Mouse (Mus musculus): Measurements from ENCODE around the gene Grin3b. TPM values are rescaled to one million over a fixed set of nuclear protein-coding genes. Genes with fewer than 3 reads are reported as not detected.

Gene Grin3b
- polyA plus RNA-seq, 2 experiments = 0.01 to 0.13 TPM

- Histone ChIP-seq H3K9ac (replicated peaks) (no peak overlapping the region), H3K36me3 (replicated peaks; ENCODE audit: control insufficient read depth, insufficient read depth, low read depth) (peaks cover 8% of the 10 kb centered on the region), H3K27ac (no peak overlapping the region; the same call in 1 of the 2 replicates), H3K4me2 (ENCODE audit: low read depth) (no peak overlapping the region), H3K4me1 (replicated peaks; ENCODE audit: control insufficient read depth in 2 of 2, insufficient read depth in 2 of 2, low read length in 1 of 2) (peaks cover 9% of the 10 kb centered on the region in 2 experiments), H3K9me3 (ENCODE audit: control insufficient read depth, low read length) (no peaks in the 10 kb centered on the region; the same call in 1 of the 2 replicates), H3K4me3 (ENCODE audit: insufficient read depth in 1 of 2, low read depth in 2 of 2, low read length in 2 of 2) (no peak overlapping the region), H3K27me3 (ENCODE audit: control insufficient read depth, insufficient read depth, low read length) (peaks cover 6% of the 10 kb centered on the region)
- no peak for DNase-seq (ENCODE audit: low read depth in 3 of 3, low spot score in 3 of 3)
- TF ChIP-seq CTCF (IDR thresholded peaks at IDR 0.05; ENCODE audit: low read depth) (no peak), EP300 (IDR thresholded peaks at IDR 0.05; ENCODE audit: low read depth) (no peak)
- WGBS (ENCODE audit: insufficient replicate concordance) = 57% methylated on average over 16 of the region's 16 CpGs
- ATAC-seq (ENCODE audit: insufficient read depth) = no peak
These were observed 24.0 kb downstream of the Grin3b start for GRCm38 (mm10) chr10:79994397-79995115.

GRCm38 (mm10) chr10:79995636-79996035 lies 25.1 kb downstream of the Grin3b start:
- peaks cover 9% of the 10 kb centered on the region in 2 experiments for H3K4me1 ChIP-seq (replicated peaks; ENCODE audit: control insufficient read depth in 2 of 2, insufficient read depth in 2 of 2, low read length in 1 of 2)
- ATAC-seq (ENCODE audit: insufficient read depth) (no peak), DNase-seq (ENCODE audit: low read depth in 3 of 3, low spot score in 3 of 3) (no peak)
- no peak overlapping the region for H3K9ac ChIP-seq (replicated peaks)
- no peak overlapping the region for H3K27ac ChIP-seq
- H3K36me3 ChIP-seq (replicated peaks; ENCODE audit: control insufficient read depth, insufficient read depth, low read depth) = peaks cover 10% of the 10 kb centered on the region
- H3K9me3 ChIP-seq (ENCODE audit: control insufficient read depth, low read length) = no peaks in the 10 kb centered on the region; the same call in 1 of the 2 replicates
- H3K4me2 ChIP-seq (ENCODE audit: low read depth) = peak overlapping the region; percentile 26
- TF ChIP-seq CTCF (IDR thresholded peaks at IDR 0.05; ENCODE audit: low read depth) (no peak), EP300 (IDR thresholded peaks at IDR 0.05; ENCODE audit: low read depth) (no peak)
- no peak overlapping the region for H3K4me3 ChIP-seq (ENCODE audit: insufficient read depth in 1 of 2, low read depth in 2 of 2, low read length in 2 of 2)
- 44% methylated on average over 1 of the region's 1 CpGs for WGBS (ENCODE audit: insufficient replicate concordance)
- H3K27me3 ChIP-seq (ENCODE audit: control insufficient read depth, insufficient read depth, low read length) = no peaks in the 10 kb centered on the region

- Histone ChIP-seq H3K4me3 (ENCODE audit: insufficient read depth in 1 of 2, low read depth in 2 of 2, low read length in 2 of 2) (peak within 1 kb of the TSS; percentile 91 to 98), H3K27ac (peak within 1 kb of the TSS; percentile 95), H3K4me2 (ENCODE audit: low read depth) (peak within 1 kb of the TSS; percentile 83), H3K36me3 (replicated peaks; ENCODE audit: control insufficient read depth, insufficient read depth, low read depth) (peaks cover 10% of the 10 kb centered on the region), H3K4me1 (replicated peaks; ENCODE audit: control insufficient read depth in 2 of 2, insufficient read depth in 2 of 2, low read length in 1 of 2) (peaks cover 12 to 13% of the 10 kb centered on the region in 2 experiments), H3K27me3 (ENCODE audit: control insufficient read depth, insufficient read depth, low read length) (no peaks in the 10 kb centered on the region), H3K9me3 (ENCODE audit: control insufficient read depth, low read length) (no peaks in the 10 kb centered on the region; the same call in 1 of the 2 replicates), H3K9ac (replicated peaks) (peak within 1 kb of the TSS; percentile 96)
- ATAC-seq (ENCODE audit: insufficient read depth) (peak; percentile 85), DNase-seq (ENCODE audit: low read depth in 3 of 3, low spot score in 3 of 3) (peak; percentile 95 to 96 (median 96))
- TF ChIP-seq EP300 (IDR thresholded peaks at IDR 0.05; ENCODE audit: low read depth) (no peak; the same call in 1 of the 2 replicates), CTCF (IDR thresholded peaks at IDR 0.05; ENCODE audit: low read depth) (peak; percentile 36)
- under 1% methylated on average over 34 of the region's 34 CpGs for WGBS (ENCODE audit: insufficient replicate concordance)
These were observed 25.9 kb downstream of the Grin3b start, which contains the start of gene Abca7 for GRCm38 (mm10) chr10:79996272-79997033. Gene Abca7, plus strand, starts transcription at chr10:79996494.

GRCm38 (mm10) chr10:79997034-79997760 lies 26.7 kb downstream of the Grin3b start:
- peaks cover 17 to 18% of the 10 kb centered on the region in 2 experiments for H3K4me1 ChIP-seq (replicated peaks; ENCODE audit: control insufficient read depth in 2 of 2, insufficient read depth in 2 of 2, low read length in 1 of 2)
- WGBS (ENCODE audit: insufficient replicate concordance) = 2% methylated on average over 35 of the region's 35 CpGs
- peak; percentile 81 for ATAC-seq (ENCODE audit: insufficient read depth)
- peak; percentile 76 to 86 (median 80) for DNase-seq (ENCODE audit: low read depth in 3 of 3, low spot score in 3 of 3)
- H3K9ac ChIP-seq (replicated peaks) = peak overlapping the region; percentile 96
- H3K27ac ChIP-seq = peak overlapping the region; percentile 95
- no peaks in the 10 kb centered on the region for H3K9me3 ChIP-seq (ENCODE audit: control insufficient read depth, low read length)
- TF ChIP-seq CTCF (IDR thresholded peaks at IDR 0.05; ENCODE audit: low read depth) (no peak), EP300 (IDR thresholded peaks at IDR 0.05; ENCODE audit: low read depth) (0 out of 2 replicates have a peak, but pooled peaks have one; percentile 5)
- no peaks in the 10 kb centered on the region for H3K27me3 ChIP-seq (ENCODE audit: control insufficient read depth, insufficient read depth, low read length)
- peaks cover 15% of the 10 kb centered on the region for H3K36me3 ChIP-seq (replicated peaks; ENCODE audit: control insufficient read depth, insufficient read depth, low read depth)
- peak overlapping the region; percentile 83 for H3K4me2 ChIP-seq (ENCODE audit: low read depth)
- H3K4me3 ChIP-seq (ENCODE audit: insufficient read depth in 1 of 2, low read depth in 2 of 2, low read length in 2 of 2) = peak overlapping the region; percentile 91 to 98

Measured in liver, embryonic 14.5 days (tissue).